Mouse (Mus musculus) stomach, embryonic 15.5 days (tissue): Measurements from ENCODE around the gene Zfand2b. TPM values are rescaled to one million over a fixed set of nuclear protein-coding genes. Genes with fewer than 3 reads are reported as not detected.

Source experiments
- ATAC-seq: fragments of 200-750 bp; cut with Nextera tagmentation; 2 replicates; pipeline ENCODE4 v1.8.0; 2017; ENCODE audit warnings: low read depth, moderate number of reproducible peaks, moderate TSS enrichment; ENCODE audit not compliant: insufficient read depth, low FRiP score
- H3K27ac ChIP-seq: fragments of 300-500 bp; sonication (generic); 2 replicates; pipeline ENCODE4 v1.5.1; 2015; ENCODE audit warnings: mild to moderate bottlenecking, inconsistent platforms
- H3K27me3 ChIP-seq: fragments of 300-500 bp; sonication (generic); replicated peaks from 2 replicates; pipeline ENCODE4 v1.6.1; 2015; ENCODE audit warnings: inconsistent platforms
- H3K36me3 ChIP-seq: fragments of 300-500 bp; sonication (generic); 2 replicates; pipeline ENCODE4 v1.6.1; 2015; ENCODE audit warnings: inconsistent platforms
- H3K4me1 ChIP-seq: fragments of 300-500 bp; sonication (generic); 2 replicates; pipeline ENCODE4 v1.6.1; 2015; ENCODE audit warnings: inconsistent platforms
- H3K4me2 ChIP-seq: fragments of 300-500 bp; sonication (generic); 2 replicates; pipeline ENCODE4 v1.6.1; 2015; ENCODE audit warnings: mild to moderate bottlenecking, inconsistent platforms
- H3K4me3 ChIP-seq: fragments of 300-500 bp; sonication (generic); replicated peaks from 2 replicates; pipeline ENCODE4 v1.5.1; 2015; ENCODE audit warnings: inconsistent platforms
- H3K9ac ChIP-seq: fragments of 300-500 bp; sonication (generic); 2 replicates; pipeline ENCODE4 v1.6.1; 2015; ENCODE audit warnings: inconsistent platforms
- H3K9me3 ChIP-seq: fragments of 300-500 bp; sonication (generic); 2 replicates; pipeline ENCODE4 v1.6.1; 2016; ENCODE audit warnings: inconsistent platforms
- WGBS: fragments of 180-500 bp; shearing (Covaris S2); methylation state at CpG from one replicate; pipeline ENCODE4 v1.1.7; 2015; 5-methylcytosine and 5-hydroxymethylcytosine counted together
- polyA plus RNA-seq: library from polyadenylated mRNA; unstranded; fragments of >200 nt; fragmentation: Nextera tagmentation; extraction: Ambion mirVana; gene quantifications from 2 replicates; pipeline ENCODE4 v1.2.1, GENCODE M21; 2015

Gene Zfand2b
- polyA plus RNA-seq = 41.0 and 41.2 TPM in 2 replicates

- Histone ChIP-seq H3K9me3 (no peaks in the 10 kb centered on the region), H3K27ac (peak within 1 kb of the TSS; percentile 86), H3K4me3 (peak within 1 kb of the TSS; percentile 77), H3K4me1 (peaks cover 16% of the 10 kb centered on the region), H3K4me2 (peak within 1 kb of the TSS; percentile 80), H3K27me3 (no peaks in the 10 kb centered on the region), H3K9ac (peak within 1 kb of the TSS; percentile 63), H3K36me3 (peaks cover 23% of the 10 kb centered on the region)
- 1% methylated on average over 59 of the region's 59 CpGs for whole genome bisulfite sequencing
- peak; percentile 98 for ATAC-seq
Observed at GRCm38 (mm10) chr1:75168472-75169464, at the start of gene Zfand2b. Gene Zfand2b (plus strand): TSS chr1:75168646.

- Histone ChIP-seq H3K4me3 (no peak overlapping the region), H3K9me3 (no peaks in the 10 kb centered on the region), H3K36me3 (no peaks in the 10 kb centered on the region), H3K27ac (no peak overlapping the region), H3K9ac (no peak overlapping the region), H3K4me1 (peaks cover 11% of the 10 kb centered on the region), H3K4me2 (no peak overlapping the region), H3K27me3 (no peaks in the 10 kb centered on the region)
- ATAC-seq = no peak
- WGBS = 82% methylated on average over 3 of the region's 3 CpGs
Observed at GRCm38 (mm10) chr1:75122211-75122610, 46.2 kb upstream of the Zfand2b start.

GRCm38 (mm10) chr1:75124346-75125321 is 43.8 kb upstream of the Zfand2b start, which contains the start of gene Nhej1:
Gene Nhej1 (minus strand): TSS chr1:75125200.
- WGBS = 2% methylated on average over 56 of the region's 56 CpGs

GRCm38 (mm10) chr1:75125418-75125817 is 43.0 kb upstream of the Zfand2b start:
- peaks cover 11% of the 10 kb centered on the region for H3K4me1 ChIP-seq
- H3K36me3 ChIP-seq = no peaks in the 10 kb centered on the region
- H3K4me2 ChIP-seq = peak overlapping the region; percentile 66
- peak overlapping the region; percentile 100 for H3K27ac ChIP-seq
- ATAC-seq = peak; percentile 3; the same call in 1 of the 2 replicates
- peak overlapping the region; percentile 63 for H3K4me3 ChIP-seq
- H3K9ac ChIP-seq = peak overlapping the region; percentile 52; the same call in 1 of the 2 replicates
- no peaks in the 10 kb centered on the region for H3K27me3 ChIP-seq
- no peaks in the 10 kb centered on the region for H3K9me3 ChIP-seq
- WGBS = 30% methylated on average over 5 of the region's 5 CpGs

More at GRCm38 (mm10) chr1:75124346-75125321, 43.8 kb upstream of the Zfand2b start, which contains the start of gene Nhej1:
- Histone ChIP-seq H3K9ac (peak within 1 kb of the TSS; percentile 52; the same call in 1 of the 2 replicates), H3K36me3 (no peaks in the 10 kb centered on the region), H3K4me1 (peaks cover 11% of the 10 kb centered on the region), H3K27ac (peak within 1 kb of the TSS; percentile 100), H3K4me2 (peak within 1 kb of the TSS; percentile 66), H3K4me3 (peak within 1 kb of the TSS; percentile 63), H3K27me3 (no peaks in the 10 kb centered on the region), H3K9me3 (no peaks in the 10 kb centered on the region)
- ATAC-seq = peak; percentile 97

- no peak for ATAC-seq
- no peak overlapping the region for H3K27ac ChIP-seq
- H3K4me3 ChIP-seq = no peak overlapping the region
- no peaks in the 10 kb centered on the region for H3K36me3 ChIP-seq
- H3K4me1 ChIP-seq = peaks cover 14% of the 10 kb centered on the region
- no peak overlapping the region for H3K4me2 ChIP-seq
- H3K9me3 ChIP-seq = no peaks in the 10 kb centered on the region
- 70% methylated on average over 3 of the region's 3 CpGs for WGBS
- H3K9ac ChIP-seq = no peak overlapping the region
- H3K27me3 ChIP-seq = no peaks in the 10 kb centered on the region
Observed at GRCm38 (mm10) chr1:75128641-75129040, 39.8 kb upstream of the Zfand2b start.

- H3K4me2 ChIP-seq = no peak within 1 kb of the TSS
- H3K36me3 ChIP-seq = peaks cover 20% of the 10 kb centered on the region
- H3K27ac ChIP-seq = no peak within 1 kb of the TSS
- H3K9me3 ChIP-seq = no peaks in the 10 kb centered on the region
- no peak for ATAC-seq
- no peaks in the 10 kb centered on the region for H3K27me3 ChIP-seq
- H3K9ac ChIP-seq = no peak within 1 kb of the TSS
- WGBS = 46% methylated on average over 12 of the region's 12 CpGs
- H3K4me3 ChIP-seq = no peak within 1 kb of the TSS
- peaks cover 3% of the 10 kb centered on the region; the same call in 1 of the 2 replicates for H3K4me1 ChIP-seq
Observed at GRCm38 (mm10) chr1:75133421-75134207, 34.8 kb upstream of the Zfand2b start, which contains the start of gene Slc23a3. Gene Slc23a3 (minus strand): TSS chr1:75133890.

GRCm38 (mm10) chr1:75136293-75136692 is 32.2 kb upstream of the Zfand2b start:
- no peak overlapping the region for H3K4me3 ChIP-seq
- peaks cover 11% of the 10 kb centered on the region; the same call in 1 of the 2 replicates for H3K4me1 ChIP-seq
- H3K9ac ChIP-seq = no peak overlapping the region
- WGBS = 68% methylated on average over 6 of the region's 6 CpGs
- no peaks in the 10 kb centered on the region for H3K27me3 ChIP-seq
- no peak for ATAC-seq
- H3K9me3 ChIP-seq = no peaks in the 10 kb centered on the region
- no peak overlapping the region for H3K4me2 ChIP-seq
- H3K36me3 ChIP-seq = peaks cover 29% of the 10 kb centered on the region
- H3K27ac ChIP-seq = no peak overlapping the region

GRCm38 (mm10) chr1:75136730-75137129 is 31.7 kb upstream of the Zfand2b start:
- peaks cover 11% of the 10 kb centered on the region; the same call in 1 of the 2 replicates for H3K4me1 ChIP-seq
- H3K9me3 ChIP-seq = no peaks in the 10 kb centered on the region
- WGBS = 42% methylated on average over 3 of the region's 3 CpGs
- H3K9ac ChIP-seq = no peak overlapping the region
- peak; percentile 78 for ATAC-seq
- H3K27me3 ChIP-seq = no peaks in the 10 kb centered on the region
- H3K4me2 ChIP-seq = no peak overlapping the region
- H3K4me3 ChIP-seq = no peak overlapping the region
- H3K27ac ChIP-seq = no peak overlapping the region
- H3K36me3 ChIP-seq = peaks cover 29% of the 10 kb centered on the region

- 89% methylated on average over 2 of the region's 2 CpGs for WGBS
- H3K4me1 ChIP-seq = peaks cover 14% of the 10 kb centered on the region; the same call in 1 of the 2 replicates
- H3K9ac ChIP-seq = no peak overlapping the region
- H3K27ac ChIP-seq = no peak overlapping the region
- H3K9me3 ChIP-seq = no peaks in the 10 kb centered on the region
- H3K4me3 ChIP-seq = no peak overlapping the region
- H3K27me3 ChIP-seq = no peaks in the 10 kb centered on the region
- H3K36me3 ChIP-seq = peaks cover 29% of the 10 kb centered on the region
- no peak overlapping the region for H3K4me2 ChIP-seq
- no peak for ATAC-seq
Observed at GRCm38 (mm10) chr1:75138448-75138847, 30.0 kb upstream of the Zfand2b start.

GRCm38 (mm10) chr1:75140601-75141190 is 27.8 kb upstream of the Zfand2b start:
- ATAC-seq = no peak
- no peaks in the 10 kb centered on the region for H3K9me3 ChIP-seq
- H3K36me3 ChIP-seq = peaks cover 43% of the 10 kb centered on the region
- H3K9ac ChIP-seq = 0 out of 2 replicates have a peak overlapping the region, but pooled peaks have one; percentile 80
- H3K4me1 ChIP-seq = peaks cover 21% of the 10 kb centered on the region
- H3K4me2 ChIP-seq = peak overlapping the region; percentile 91
- no peaks in the 10 kb centered on the region for H3K27me3 ChIP-seq
- peak overlapping the region; percentile 94 for H3K4me3 ChIP-seq
- 51% methylated on average over 4 of the region's 4 CpGs for WGBS
- peak overlapping the region; percentile 97 for H3K27ac ChIP-seq
